Mouse (Mus musculus): ENCODE data around the gene 1190005I06Rik. TPM values are rescaled to one million over a fixed set of nuclear protein-coding genes. Genes with fewer than 3 reads are reported as not detected.

The 1190005I06Rik gene
- total RNA-seq, 2 experiments from 2014 or later: 13.1 to 13.4 TPM

GRCm38 (mm10) chr8:120575801-120576200 lies 71.6 kb downstream of the 1190005I06Rik start:
- DNase-seq: no peak

- DNase-seq: no peak
Observed at GRCm38 (mm10) chr8:120574941-120575340, 72.5 kb downstream of the 1190005I06Rik start.

GRCm38 (mm10) chr8:120573866-120574265 lies 73.6 kb downstream of the 1190005I06Rik start:
- no peak for DNase-seq

- peak; percentile 77 to 81 for DNase-seq
Observed at GRCm38 (mm10) chr8:120572534-120572933, 74.9 kb downstream of the 1190005I06Rik start.

GRCm38 (mm10) chr8:120571561-120571960 lies 75.9 kb downstream of the 1190005I06Rik start:
- DNase-seq: no peak

- DNase-seq: peak; percentile 78 to 79
Observed at GRCm38 (mm10) chr8:120569939-120570715, 77.3 kb downstream of the 1190005I06Rik start.

- no peak for DNase-seq
Observed at GRCm38 (mm10) chr8:120569123-120569522, 78.3 kb downstream of the 1190005I06Rik start.

GRCm38 (mm10) chr8:120568164-120568798 lies 79.2 kb downstream of the 1190005I06Rik start:
- DNase-seq: no peak

GRCm38 (mm10) chr8:120567731-120568130 lies 79.7 kb downstream of the 1190005I06Rik start:
- no peak for DNase-seq

GRCm38 (mm10) chr8:120566681-120567080 lies 80.8 kb downstream of the 1190005I06Rik start:
- DNase-seq: no peak

- no peak for DNase-seq
Observed at GRCm38 (mm10) chr8:120565151-120565711, 82.2 kb downstream of the 1190005I06Rik start.

GRCm38 (mm10) chr8:120563851-120564837 lies 83.3 kb downstream of the 1190005I06Rik start:
- peak in 1 of 2 experiments; percentile 68 for DNase-seq

GRCm38 (mm10) chr8:120563348-120563724 lies 84.1 kb downstream of the 1190005I06Rik start:
- DNase-seq: no peak

GRCm38 (mm10) chr8:120562680-120563347 lies 84.6 kb downstream of the 1190005I06Rik start:
- DNase-seq: no peak

GRCm38 (mm10) chr8:120561539-120562435 lies 85.6 kb downstream of the 1190005I06Rik start:
- DNase-seq: no peak

GRCm38 (mm10) chr8:120560535-120560934 lies 86.9 kb downstream of the 1190005I06Rik start:
- DNase-seq: no peak

GRCm38 (mm10) chr8:120559654-120560053 lies 87.8 kb downstream of the 1190005I06Rik start:
- DNase-seq: peak in 1 of 2 experiments; percentile 55
